Mouse (Mus musculus) activated CD4-positive, CD25-positive, alpha-beta regulatory T cell, adult 9 weeks (primary cell): ENCODE results near the gene Dagla. TPM values are rescaled to one million over a fixed set of nuclear protein-coding genes. Genes with fewer than 3 reads are reported as not detected.

Source experiments
- polyA plus RNA-seq: library from polyadenylated mRNA; unstranded; fragments of 100-300 nt; shearing (Covaris generic); gene quantifications from one replicate; pipeline ENCODE4 v1.2.1, GENCODE M21; 2017

Gene Dagla
- polyA plus RNA-seq, result 0.11 TPM

GRCm38 (mm10) chr19:10304810-10305544 is at the start of gene Dagla:
Dagla (minus strand) TSS chr19:10304877.

GRCm38 (mm10) chr19:10240654-10241305 is 63.9 kb downstream of the Dagla start, which contains the start of gene Myrf:
Myrf (minus strand) TSS chr19:10240748.

GRCm38 (mm10) chr19:10203848-10204615 is 100.6 kb downstream of the Dagla start, which contains the start of the genes Tmem258 and Fen1:
Tmem258 (plus strand) TSS chr19:10204014.
Fen1 (minus strand) TSS chr19:10204169.

Other genes starting within 250 kb of the Dagla start
- 0.60 TPM for gene Fads2, start 203.1 kb downstream of the Dagla start, polyA plus RNA-seq
- gene Fads1, start 122.0 kb downstream of the Dagla start, polyA plus RNA-seq, result 11.5 TPM
- gene Tmem258, start 100.9 kb downstream of the Dagla start, polyA plus RNA-seq, result 341 TPM
- 47.1 TPM for gene Fen1, start 100.7 kb downstream of the Dagla start, polyA plus RNA-seq
- gene Myrf, start 64.1 kb downstream of the Dagla start, polyA plus RNA-seq, result not detected
- not detected for gene Syt7, start 84.2 kb upstream of the Dagla start, polyA plus RNA-seq
- not detected for gene Lrrc10b, start 152.6 kb upstream of the Dagla start, polyA plus RNA-seq
- 0.34 TPM for gene Ppp1r32, start 178.1 kb upstream of the Dagla start, polyA plus RNA-seq
- gene Cpsf7, start 220.4 kb upstream of the Dagla start, polyA plus RNA-seq, result 34.1 TPM
- gene Sdhaf2, start 221.3 kb upstream of the Dagla start, polyA plus RNA-seq, result 102 TPM